Mouse (Mus musculus): ENCODE data around the gene Bcat1. TPM values are rescaled to one million over a fixed set of nuclear protein-coding genes. Genes with fewer than 3 reads are reported as not detected.

Gene Bcat1
- total and polyA plus RNA-seq, 2 experiments from 2014 or later = 59.7 to 94.3 TPM

DNA sequence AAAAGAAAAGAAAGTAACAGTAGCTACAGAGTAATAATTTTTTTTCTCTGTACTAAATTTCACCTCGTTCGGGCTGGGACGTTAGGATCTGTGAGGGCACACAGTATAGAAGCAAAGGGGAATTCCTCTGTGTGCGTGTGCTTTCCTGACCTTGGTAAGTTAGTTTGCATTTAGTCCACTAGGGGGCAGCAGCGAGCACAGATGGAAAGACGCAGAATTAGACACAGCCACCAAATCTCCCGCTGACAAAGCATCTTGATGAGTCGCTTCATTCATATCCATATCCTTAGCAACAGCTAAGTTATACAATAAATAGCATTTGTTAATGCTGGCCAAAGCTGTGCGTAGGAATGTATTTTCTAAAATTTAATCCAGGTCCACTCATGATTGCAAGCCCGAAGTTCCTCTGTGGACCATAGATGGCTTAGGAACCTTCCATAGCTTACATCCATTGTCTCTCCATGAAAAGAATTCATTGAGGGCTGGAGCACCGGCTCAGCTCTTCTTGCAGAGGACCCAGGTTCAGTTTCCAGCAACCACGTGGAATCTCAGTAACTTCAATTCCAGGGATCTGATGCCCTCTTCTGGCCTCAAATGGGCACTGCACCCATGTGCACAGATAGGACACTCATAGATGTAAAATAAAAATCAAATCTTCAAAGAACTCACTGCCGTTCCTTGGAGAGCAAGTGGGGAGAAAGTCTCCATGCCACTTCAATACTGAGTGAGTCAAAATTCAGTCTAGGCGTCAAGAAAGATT lies 52.8 kb downstream of the Bcat1 start:
- Histone ChIP-seq H3K4me1 (ENCODE audit: insufficient read depth, low read length) (no peaks in the 10 kb centered on the region), H3K27ac (no peak overlapping the region), H3K27me3 (ENCODE audit: insufficient read depth, low read length) (no peaks in the 10 kb centered on the region), H3K4me2 (ENCODE audit: low read depth, low read length) (no peak overlapping the region), H3K36me3 (ENCODE audit: insufficient read depth, low read length) (peaks cover 9% of the 10 kb centered on the region; the same call in 1 of the 2 replicates), H3K9ac (replicated peaks; ENCODE audit: low read length) (no peak overlapping the region), H3K4me3 (ENCODE audit: low read length) (no peak overlapping the region), H3K9me3 (ENCODE audit: low read length) (no peaks in the 10 kb centered on the region)
- peak; percentile 71 for TF ChIP-seq CTCF (IDR thresholded peaks at IDR 0.05; ENCODE audit: low read depth)
- 75% methylated on average over 14 of the region's 14 CpGs for WGBS
- DNase-seq (ENCODE audit: low spot score) (peak; percentile 74), ATAC-seq (peak; percentile 52; the same call in 1 of the 2 replicates)

DNA sequence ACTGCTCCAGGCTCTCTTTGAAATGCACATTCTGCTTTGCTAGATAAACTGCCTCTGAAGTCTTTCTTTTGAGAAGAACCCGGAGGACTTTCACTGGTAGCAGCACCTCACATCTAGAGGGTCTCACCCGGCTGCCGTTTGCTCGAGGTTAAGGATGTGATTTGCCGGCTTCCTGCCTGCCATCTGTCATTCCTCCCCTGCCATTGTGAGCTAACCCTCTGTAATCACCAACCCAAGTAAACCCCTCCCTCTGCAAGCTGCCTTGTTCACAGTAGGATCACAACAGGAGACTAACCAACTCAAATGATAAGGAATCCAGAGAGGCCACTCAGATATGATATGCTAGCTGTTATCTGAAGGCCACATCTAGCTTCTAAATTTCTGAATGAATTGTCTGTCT lies 53.6 kb downstream of the Bcat1 start:
- Histone ChIP-seq H3K4me2 (ENCODE audit: low read depth, low read length) (no peak overlapping the region), H3K27ac (no peak overlapping the region), H3K27me3 (ENCODE audit: insufficient read depth, low read length) (no peaks in the 10 kb centered on the region), H3K4me3 (ENCODE audit: low read length) (no peak overlapping the region), H3K4me1 (ENCODE audit: insufficient read depth, low read length) (no peaks in the 10 kb centered on the region), H3K9me3 (ENCODE audit: low read length) (no peaks in the 10 kb centered on the region), H3K9ac (replicated peaks; ENCODE audit: low read length) (no peak overlapping the region), H3K36me3 (ENCODE audit: insufficient read depth, low read length) (peaks cover 13% of the 10 kb centered on the region; the same call in 1 of the 2 replicates)
- DNase-seq (ENCODE audit: low spot score) = peak; percentile 15
- ATAC-seq = no peak
- 49% methylated on average over 5 of the region's 5 CpGs for WGBS
- TF ChIP-seq CTCF (IDR thresholded peaks at IDR 0.05; ENCODE audit: low read depth) = no peak

DNA sequence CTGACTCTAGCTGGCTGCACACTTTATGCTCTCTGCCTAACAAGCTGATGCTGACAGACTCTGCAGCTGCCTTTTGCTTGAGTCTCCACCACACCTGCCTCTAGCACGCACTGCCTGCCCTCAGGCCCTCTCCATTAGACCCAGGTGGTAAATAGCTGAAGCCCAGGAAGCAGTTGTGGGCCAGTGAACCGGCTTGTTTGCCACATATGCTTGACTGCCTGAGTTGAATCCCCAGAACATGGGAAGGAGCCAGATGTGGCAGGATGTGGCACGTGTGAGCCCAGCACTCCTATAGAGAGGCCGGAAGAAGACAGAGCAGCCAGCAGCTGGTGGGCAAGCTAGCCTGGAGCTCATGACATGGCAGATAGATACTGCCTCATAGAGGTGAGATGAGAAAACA lies 55.4 kb downstream of the Bcat1 start:
- DNase-seq (ENCODE audit: low spot score) = no peak
- no peaks in the 10 kb centered on the region for H3K27me3 ChIP-seq (ENCODE audit: insufficient read depth, low read length)
- TF ChIP-seq CTCF (IDR thresholded peaks at IDR 0.05; ENCODE audit: low read depth) = no peak
- no peak overlapping the region for H3K9ac ChIP-seq (replicated peaks; ENCODE audit: low read length)
- 60% methylated on average over 4 of the region's 4 CpGs for WGBS
- no peak overlapping the region for H3K4me2 ChIP-seq (ENCODE audit: low read depth, low read length)
- no peaks in the 10 kb centered on the region for H3K4me1 ChIP-seq (ENCODE audit: insufficient read depth, low read length)
- no peaks in the 10 kb centered on the region for H3K9me3 ChIP-seq (ENCODE audit: low read length)
- H3K27ac ChIP-seq = no peak overlapping the region
- ATAC-seq = peak; percentile 21; the same call in 1 of the 2 replicates
- 0 out of 2 replicates have a peak, but pooled peaks cover 16% of the 10 kb centered on the region for H3K36me3 ChIP-seq (ENCODE audit: insufficient read depth, low read length)
- H3K4me3 ChIP-seq (ENCODE audit: low read length) = no peak overlapping the region

DNA sequence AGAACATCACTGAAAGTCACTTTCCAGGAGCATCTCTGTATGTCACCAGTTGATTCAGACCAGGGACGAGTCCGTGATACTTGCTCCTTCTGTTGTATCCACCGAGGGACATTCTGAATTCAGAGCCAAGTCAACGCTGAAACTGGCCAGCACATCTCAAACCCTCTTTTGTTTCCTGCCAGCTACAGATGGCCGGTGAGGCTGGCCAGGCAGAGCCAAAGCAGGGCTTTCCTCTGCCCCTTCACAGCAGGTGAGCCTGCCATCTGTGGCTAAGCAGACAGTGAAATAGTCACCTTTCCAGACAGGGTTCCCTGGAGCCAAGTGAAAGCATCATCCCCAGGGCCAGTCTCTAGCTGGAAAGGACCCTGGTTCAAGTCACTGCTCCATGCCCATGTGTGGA lies 57.7 kb downstream of the Bcat1 start:
- H3K4me2 ChIP-seq (ENCODE audit: low read depth, low read length) = no peak overlapping the region
- H3K4me3 ChIP-seq (ENCODE audit: low read length) = no peak overlapping the region
- no peak overlapping the region for H3K27ac ChIP-seq
- H3K9me3 ChIP-seq (ENCODE audit: low read length) = no peaks in the 10 kb centered on the region
- H3K9ac ChIP-seq (replicated peaks; ENCODE audit: low read length) = no peak overlapping the region
- H3K27me3 ChIP-seq (ENCODE audit: insufficient read depth, low read length) = no peaks in the 10 kb centered on the region
- H3K4me1 ChIP-seq (ENCODE audit: insufficient read depth, low read length) = no peaks in the 10 kb centered on the region
- ATAC-seq (peak; percentile 57), DNase-seq (ENCODE audit: low spot score) (peak; percentile 75)
- 44% methylated on average over 5 of the region's 5 CpGs for WGBS
- 0 out of 2 replicates have a peak, but pooled peaks cover 10% of the 10 kb centered on the region for H3K36me3 ChIP-seq (ENCODE audit: insufficient read depth, low read length)
- no peak for TF ChIP-seq CTCF (IDR thresholded peaks at IDR 0.05; ENCODE audit: low read depth)

DNA sequence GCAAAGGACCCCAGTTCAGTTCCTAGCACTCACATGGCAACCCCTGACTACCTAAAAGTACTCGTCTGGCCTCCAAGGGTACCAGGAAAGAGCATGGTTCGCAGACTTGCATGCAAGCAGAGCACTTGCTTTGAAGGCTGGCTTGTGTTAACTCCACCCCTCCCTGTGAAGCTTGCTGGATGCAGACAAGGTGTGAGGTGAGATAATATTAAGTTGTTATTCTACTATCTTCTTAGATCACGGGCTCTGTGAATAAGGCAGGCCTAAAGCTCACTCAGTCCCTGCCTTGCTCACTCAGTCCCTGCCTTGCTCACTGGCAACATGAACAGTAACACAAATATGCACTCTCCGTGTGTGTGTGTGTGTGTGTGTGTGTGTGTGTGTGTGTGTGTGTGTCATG lies 58.5 kb downstream of the Bcat1 start:
- Histone ChIP-seq H3K4me3 (ENCODE audit: low read length) (no peak overlapping the region), H3K4me2 (ENCODE audit: low read depth, low read length) (no peak overlapping the region), H3K9me3 (ENCODE audit: low read length) (no peaks in the 10 kb centered on the region), H3K9ac (replicated peaks; ENCODE audit: low read length) (no peak overlapping the region), H3K27ac (no peak overlapping the region), H3K36me3 (ENCODE audit: insufficient read depth, low read length) (0 out of 2 replicates have a peak, but pooled peaks cover 10% of the 10 kb centered on the region), H3K4me1 (ENCODE audit: insufficient read depth, low read length) (no peaks in the 10 kb centered on the region), H3K27me3 (ENCODE audit: insufficient read depth, low read length) (no peaks in the 10 kb centered on the region)
- no peak for TF ChIP-seq CTCF (IDR thresholded peaks at IDR 0.05; ENCODE audit: low read depth)
- ATAC-seq (no peak), DNase-seq (ENCODE audit: low spot score) (no peak)
- 88% methylated on average over 4 of the region's 4 CpGs for WGBS

DNA sequence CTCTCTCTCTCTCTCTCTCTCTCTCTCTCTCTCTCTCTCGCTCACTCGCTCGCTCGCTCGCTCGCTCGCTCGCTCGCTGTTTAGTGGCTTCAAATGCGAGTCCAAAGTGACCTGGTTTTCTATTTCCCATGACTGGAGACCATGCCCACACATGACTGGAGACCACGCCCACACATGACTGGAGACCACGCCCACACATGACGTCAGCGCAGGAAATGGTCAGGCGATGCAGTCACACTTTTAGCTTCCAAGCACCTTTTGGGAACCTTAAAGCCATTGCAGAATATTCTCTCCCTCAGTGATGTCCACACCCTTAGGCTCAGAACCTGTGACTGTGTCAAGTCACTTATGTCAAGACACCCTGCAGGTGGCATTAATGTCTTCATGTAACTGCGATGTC lies 59.3 kb downstream of the Bcat1 start:
- Histone ChIP-seq H3K4me1 (ENCODE audit: insufficient read depth, low read length) (no peaks in the 10 kb centered on the region), H3K4me3 (ENCODE audit: low read length) (no peak overlapping the region), H3K27me3 (ENCODE audit: insufficient read depth, low read length) (no peaks in the 10 kb centered on the region), H3K4me2 (ENCODE audit: low read depth, low read length) (no peak overlapping the region), H3K9me3 (ENCODE audit: low read length) (no peaks in the 10 kb centered on the region), H3K36me3 (ENCODE audit: insufficient read depth, low read length) (0 out of 2 replicates have a peak, but pooled peaks cover 10% of the 10 kb centered on the region), H3K27ac (no peak overlapping the region), H3K9ac (replicated peaks; ENCODE audit: low read length) (no peak overlapping the region)
- no peak for TF ChIP-seq CTCF (IDR thresholded peaks at IDR 0.05; ENCODE audit: low read depth)
- 96% methylated on average over 16 of the region's 16 CpGs for WGBS
- no peak for DNase-seq (ENCODE audit: low spot score)
- ATAC-seq = no peak

DNA sequence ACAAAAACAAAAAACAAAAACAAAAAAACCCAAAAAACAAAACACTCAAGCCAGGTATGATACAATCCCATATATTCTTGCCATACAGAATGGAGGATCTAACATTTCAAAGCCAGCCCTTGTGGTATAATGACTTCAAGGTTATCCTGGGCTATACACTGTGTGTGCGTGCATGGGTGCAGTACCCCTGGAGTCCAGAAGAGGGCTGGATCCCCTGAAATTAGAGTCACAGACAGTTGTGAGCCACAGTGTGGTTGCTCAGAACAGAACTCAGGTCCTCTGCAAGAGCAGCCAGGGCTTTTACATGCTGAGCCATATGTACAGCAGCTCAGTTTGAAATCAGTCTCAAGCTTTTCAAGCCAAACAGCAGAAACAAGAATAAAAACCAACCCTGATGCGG lies 61.0 kb downstream of the Bcat1 start:
- Histone ChIP-seq H3K9ac (replicated peaks; ENCODE audit: low read length) (no peak overlapping the region), H3K36me3 (ENCODE audit: insufficient read depth, low read length) (0 out of 2 replicates have a peak, but pooled peaks cover 10% of the 10 kb centered on the region)
- 100% methylated on average over 2 of the region's 2 CpGs for WGBS

More for the DNA sequence above, 61.0 kb downstream of the Bcat1 start:
- no peaks in the 10 kb centered on the region for H3K9me3 ChIP-seq (ENCODE audit: low read length)
- no peak overlapping the region for H3K4me2 ChIP-seq (ENCODE audit: low read depth, low read length)
- DNase-seq (ENCODE audit: low spot score) (no peak), ATAC-seq (no peak)
- H3K4me3 ChIP-seq (ENCODE audit: low read length) = no peak overlapping the region
- H3K27me3 ChIP-seq (ENCODE audit: insufficient read depth, low read length) = no peaks in the 10 kb centered on the region
- peak; percentile 58 for TF ChIP-seq CTCF (IDR thresholded peaks at IDR 0.05; ENCODE audit: low read depth)
- H3K27ac ChIP-seq = no peak overlapping the region
- no peaks in the 10 kb centered on the region for H3K4me1 ChIP-seq (ENCODE audit: insufficient read depth, low read length)

Measured in hindbrain, postnatal 0 days (tissue).